Mouse (Mus musculus) c-Kit-positive CD71-positive TER-119-positive erythroid progenitor cells, embryonic 14.5 days (primary cell): ENCODE results near the gene Dennd1a.

Experiments used
- DNase-seq: peaks from one replicate; pipeline ENCODE4 v3.0.0-alpha.2; 2013; ENCODE audit warnings: low spot score

The Dennd1a gene

GRCm38 (mm10) chr2:38164326-38165035 is 122.7 kb downstream of the Dennd1a start:
- no peak for DNase-seq

- DNase-seq: no peak
Observed at GRCm38 (mm10) chr2:38162486-38162885, 124.7 kb downstream of the Dennd1a start.

GRCm38 (mm10) chr2:38161484-38161883 is 125.7 kb downstream of the Dennd1a start:
- DNase-seq: peak; percentile 54

GRCm38 (mm10) chr2:38159736-38160135 is 127.5 kb downstream of the Dennd1a start:
- DNase-seq: no peak

- DNase-seq: no peak
Observed at GRCm38 (mm10) chr2:38157002-38157401, 130.2 kb downstream of the Dennd1a start.

- no peak for DNase-seq
Observed at GRCm38 (mm10) chr2:38156001-38156400, 131.2 kb downstream of the Dennd1a start.

GRCm38 (mm10) chr2:38144831-38145230 is 142.4 kb downstream of the Dennd1a start:
- DNase-seq: no peak

GRCm38 (mm10) chr2:38144067-38144779 is 143.0 kb downstream of the Dennd1a start:
- no peak for DNase-seq

- DNase-seq: no peak
Observed at GRCm38 (mm10) chr2:38142905-38143304, 144.3 kb downstream of the Dennd1a start.

- DNase-seq: no peak
Observed at GRCm38 (mm10) chr2:38142210-38142609, 145.0 kb downstream of the Dennd1a start.

GRCm38 (mm10) chr2:38139536-38139935 is 147.7 kb downstream of the Dennd1a start:
- no peak for DNase-seq

GRCm38 (mm10) chr2:38137086-38137485 is 150.1 kb downstream of the Dennd1a start:
- DNase-seq: no peak

- DNase-seq: no peak
Observed at GRCm38 (mm10) chr2:38135427-38135826, 151.8 kb downstream of the Dennd1a start.

GRCm38 (mm10) chr2:38133036-38133825 is 154.0 kb downstream of the Dennd1a start:
- DNase-seq: no peak

GRCm38 (mm10) chr2:38132233-38132822 is 154.9 kb downstream of the Dennd1a start:
- peak; percentile 61 for DNase-seq

- no peak for DNase-seq
Observed at GRCm38 (mm10) chr2:38131538-38131937, 155.7 kb downstream of the Dennd1a start.

GRCm38 (mm10) chr2:38129961-38130802 is 157.0 kb downstream of the Dennd1a start:
- no peak for DNase-seq

GRCm38 (mm10) chr2:38126383-38126732 is 160.8 kb downstream of the Dennd1a start:
- peak; percentile 69 for DNase-seq

- DNase-seq: peak; percentile 64
Observed at GRCm38 (mm10) chr2:38125671-38126382, 161.4 kb downstream of the Dennd1a start.

- DNase-seq: no peak
Observed at GRCm38 (mm10) chr2:38124727-38125126, 162.5 kb downstream of the Dennd1a start.

- DNase-seq: no peak
Observed at GRCm38 (mm10) chr2:38115000-38115399, 172.2 kb downstream of the Dennd1a start.
